Mouse (Mus musculus) stomach, embryonic 15.5 days (tissue): ENCODE results near the gene Abca7. TPM values are rescaled to one million over a fixed set of nuclear protein-coding genes. Genes with fewer than 3 reads are reported as not detected.
"Not testable (repeated sequence)": the region's sequence is repeated elsewhere in the genome, so short reads cannot be mapped to it uniquely, and the experiment has no call there.

Experiments
- ATAC-seq: fragments of 200-750 bp; cut with Nextera tagmentation; 2 replicates; pipeline ENCODE4 v1.8.0; 2017; ENCODE audit warnings: low read depth, moderate number of reproducible peaks, moderate TSS enrichment; ENCODE audit not compliant: insufficient read depth, low FRiP score
- H3K27ac ChIP-seq: fragments of 300-500 bp; sonication (generic); 2 replicates; pipeline ENCODE4 v1.5.1; 2015; ENCODE audit warnings: mild to moderate bottlenecking, inconsistent platforms
- H3K27me3 ChIP-seq: fragments of 300-500 bp; sonication (generic); replicated peaks from 2 replicates; pipeline ENCODE4 v1.6.1; 2015; ENCODE audit warnings: inconsistent platforms
- H3K36me3 ChIP-seq: fragments of 300-500 bp; sonication (generic); 2 replicates; pipeline ENCODE4 v1.6.1; 2015; ENCODE audit warnings: inconsistent platforms
- H3K4me1 ChIP-seq: fragments of 300-500 bp; sonication (generic); 2 replicates; pipeline ENCODE4 v1.6.1; 2015; ENCODE audit warnings: inconsistent platforms
- H3K4me2 ChIP-seq: fragments of 300-500 bp; sonication (generic); 2 replicates; pipeline ENCODE4 v1.6.1; 2015; ENCODE audit warnings: mild to moderate bottlenecking, inconsistent platforms
- H3K4me3 ChIP-seq: fragments of 300-500 bp; sonication (generic); replicated peaks from 2 replicates; pipeline ENCODE4 v1.5.1; 2015; ENCODE audit warnings: inconsistent platforms
- H3K9ac ChIP-seq: fragments of 300-500 bp; sonication (generic); 2 replicates; pipeline ENCODE4 v1.6.1; 2015; ENCODE audit warnings: inconsistent platforms
- H3K9me3 ChIP-seq: fragments of 300-500 bp; sonication (generic); 2 replicates; pipeline ENCODE4 v1.6.1; 2016; ENCODE audit warnings: inconsistent platforms
- WGBS: fragments of 180-500 bp; shearing (Covaris S2); methylation state at CpG from one replicate; pipeline ENCODE4 v1.1.7; 2015; 5-methylcytosine and 5-hydroxymethylcytosine counted together
- polyA plus RNA-seq: library from polyadenylated mRNA; unstranded; fragments of >200 nt; fragmentation: Nextera tagmentation; extraction: Ambion mirVana; gene quantifications from 2 replicates; pipeline ENCODE4 v1.2.1, GENCODE M21; 2015

The Abca7 gene
- polyA plus RNA-seq, 1 experiment from 2014 or later: 4.8 TPM

DNA sequence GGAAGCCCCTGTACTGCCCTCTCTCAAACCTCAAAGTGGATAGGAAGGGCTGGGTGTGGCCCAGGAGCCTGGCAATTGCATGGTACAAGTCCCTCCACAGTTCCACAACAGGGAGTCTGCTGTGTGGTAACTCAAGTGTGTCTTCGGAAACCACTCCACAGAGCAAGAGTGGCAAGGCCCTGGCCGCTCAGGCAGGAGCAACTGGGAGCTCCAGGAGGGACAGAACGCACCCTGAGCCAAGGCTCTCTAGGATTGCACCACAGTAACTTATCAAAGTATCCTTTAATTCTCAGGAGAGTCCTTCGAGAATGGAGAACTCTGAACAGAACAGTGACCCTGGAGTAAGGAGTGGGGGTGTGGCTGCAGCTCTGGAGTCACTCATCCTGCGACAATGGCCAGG, 39.4 kb downstream of the Abca7 start:
- WGBS: 92% methylated on average over 5 of the region's 5 CpGs
- H3K36me3 ChIP-seq: peaks cover 30% of the 10 kb centered on the region
- ATAC-seq: no peak
- H3K27ac ChIP-seq: peak overlapping the region; percentile 16; the same call in 1 of the 2 replicates
- H3K9ac ChIP-seq: no peak overlapping the region
- no peak overlapping the region for H3K4me2 ChIP-seq
- H3K4me1 ChIP-seq: peaks cover 34% of the 10 kb centered on the region
- H3K9me3 ChIP-seq: no peaks in the 10 kb centered on the region
- H3K4me3 ChIP-seq: no peak overlapping the region
- H3K27me3 ChIP-seq: no peaks in the 10 kb centered on the region

DNA sequence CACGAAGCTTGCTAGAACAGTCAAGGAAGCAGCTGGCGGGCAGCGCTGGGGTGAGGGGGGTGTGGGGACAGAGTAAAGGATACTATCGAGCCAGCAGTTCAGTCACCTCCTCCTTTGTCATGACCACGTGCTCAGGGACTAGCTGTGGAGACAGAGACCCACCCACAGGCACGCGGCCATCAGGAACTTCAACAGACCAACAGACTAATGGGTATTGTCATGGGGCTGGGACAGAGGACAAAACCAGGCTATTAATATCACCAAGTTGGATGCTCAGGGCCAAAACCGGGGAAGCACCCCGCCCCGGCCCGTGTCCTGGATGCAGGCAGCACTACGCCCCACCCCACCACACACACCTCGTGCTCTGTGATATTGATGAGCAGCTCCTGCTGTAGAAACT, 40.5 kb downstream of the Abca7 start:
- no peak for ATAC-seq
- no peak overlapping the region for H3K4me2 ChIP-seq
- no peak overlapping the region for H3K27ac ChIP-seq
- no peak overlapping the region for H3K9ac ChIP-seq
- no peak overlapping the region for H3K4me3 ChIP-seq
- H3K36me3 ChIP-seq: peaks cover 30% of the 10 kb centered on the region
- H3K4me1 ChIP-seq: peaks cover 34% of the 10 kb centered on the region
- 90% methylated on average over 13 of the region's 13 CpGs for WGBS
- no peaks in the 10 kb centered on the region for H3K9me3 ChIP-seq
- no peaks in the 10 kb centered on the region for H3K27me3 ChIP-seq

DNA sequence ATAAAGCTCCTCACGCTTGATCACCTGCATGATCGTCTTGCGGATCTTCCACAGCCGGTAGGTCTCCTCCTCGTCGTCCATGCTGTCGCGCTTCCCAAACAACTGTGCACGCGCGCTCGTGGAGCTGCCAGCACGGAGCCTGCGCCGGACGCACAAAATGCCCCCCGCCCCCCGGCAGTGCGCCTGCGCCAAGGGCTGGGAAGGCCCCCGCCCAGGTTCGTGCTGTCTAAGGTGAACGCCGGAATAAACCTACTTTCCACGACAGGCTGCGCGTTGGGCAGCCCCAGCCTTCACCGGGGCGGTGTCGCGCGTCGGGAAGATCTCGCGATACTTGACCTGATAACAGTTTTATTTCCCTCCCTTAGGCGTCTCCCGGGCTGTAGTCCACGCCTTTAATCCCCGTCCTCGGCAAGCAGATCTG, 43.3 kb downstream of the Abca7 start, which contains the start of gene Polr2e:
Polr2e (minus strand) TSS at position 237 of the 421 bp plus-strand sequence.
- peak within 1 kb of the TSS; percentile 66 for H3K4me3 ChIP-seq
- peaks cover 13% of the 10 kb centered on the region for H3K4me1 ChIP-seq
- peak within 1 kb of the TSS; percentile 72 for H3K9ac ChIP-seq
- peaks cover 30% of the 10 kb centered on the region for H3K36me3 ChIP-seq
- peak within 1 kb of the TSS; percentile 63 for H3K4me2 ChIP-seq
- ATAC-seq: peak; percentile 97
- H3K9me3 ChIP-seq: no peaks in the 10 kb centered on the region
- WGBS: under 1% methylated on average over 40 of the region's 40 CpGs
- peak within 1 kb of the TSS; percentile 41 for H3K27ac ChIP-seq
- no peaks in the 10 kb centered on the region for H3K27me3 ChIP-seq

DNA sequence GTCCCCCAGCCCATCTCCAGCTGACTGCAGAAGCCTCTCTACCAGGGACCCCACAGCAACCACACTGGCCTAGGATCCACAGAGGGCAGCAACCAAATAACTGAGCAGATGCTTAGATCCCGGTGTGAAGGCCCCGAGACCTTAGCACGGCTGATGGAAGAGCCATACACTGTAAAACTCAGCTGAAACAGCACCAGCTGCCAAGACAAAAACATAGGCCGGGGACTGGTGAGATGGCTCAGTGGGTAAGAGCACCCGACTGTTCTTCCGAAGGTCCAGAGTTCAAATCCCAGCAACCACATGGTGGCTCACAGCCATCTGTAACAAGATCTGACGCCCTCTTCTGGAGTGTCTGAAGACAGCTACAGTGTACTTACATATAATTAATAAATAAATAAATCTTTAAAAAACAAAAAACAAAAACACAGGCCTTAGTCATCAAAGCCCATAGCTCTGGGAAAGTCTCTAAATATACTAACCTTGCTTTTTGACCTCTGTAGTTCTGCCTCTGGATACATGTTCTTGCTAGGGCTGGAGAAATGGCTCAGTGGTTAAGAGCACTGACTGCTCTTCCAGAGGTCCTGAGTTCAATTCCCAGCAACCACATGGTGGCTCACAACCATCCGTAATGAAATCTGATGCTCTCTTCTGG, 45.2 kb downstream of the Abca7 start:
- ATAC-seq, H3K27ac ChIP-seq, H3K9me3 ChIP-seq, H3K9ac ChIP-seq, H3K27me3 ChIP-seq, H3K4me3 ChIP-seq, H3K4me2 ChIP-seq: not testable (repeated sequence)
- Histone ChIP-seq H3K4me1 (peaks cover 11% of the 10 kb centered on the region), H3K36me3 (peaks cover 16% of the 10 kb centered on the region)
- 85% methylated on average over 8 of the region's 8 CpGs for WGBS

DNA sequence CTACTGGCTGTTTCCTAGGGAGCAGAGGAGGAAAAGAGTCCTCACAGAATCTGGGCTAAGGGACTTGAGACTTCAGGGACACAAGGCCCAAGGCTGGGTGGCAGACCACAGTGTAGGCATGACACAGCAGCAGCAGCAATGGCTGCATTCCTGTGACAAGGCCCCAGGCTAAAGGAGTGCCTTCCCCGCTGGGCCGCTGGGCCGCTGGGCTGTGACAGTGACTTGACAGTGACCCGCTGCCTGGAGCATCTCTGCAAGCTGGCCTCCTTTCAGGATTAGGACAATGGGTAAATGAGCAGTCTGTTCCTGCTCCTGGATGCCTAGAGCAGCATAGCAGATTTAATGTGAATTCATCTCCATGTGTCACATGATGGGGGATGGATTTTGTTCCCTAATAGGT, 47.8 kb downstream of the Abca7 start:
- H3K4me2 ChIP-seq: no peak overlapping the region
- H3K36me3 ChIP-seq: no peaks in the 10 kb centered on the region
- no peaks in the 10 kb centered on the region for H3K9me3 ChIP-seq
- H3K9ac ChIP-seq: no peak overlapping the region
- H3K4me3 ChIP-seq: no peak overlapping the region
- no peak for ATAC-seq
- 0 out of 2 replicates have a peak, but pooled peaks cover 4% of the 10 kb centered on the region for H3K4me1 ChIP-seq
- 67% methylated on average over 4 of the region's 4 CpGs for WGBS
- H3K27me3 ChIP-seq: no peaks in the 10 kb centered on the region
- no peak overlapping the region for H3K27ac ChIP-seq

DNA sequence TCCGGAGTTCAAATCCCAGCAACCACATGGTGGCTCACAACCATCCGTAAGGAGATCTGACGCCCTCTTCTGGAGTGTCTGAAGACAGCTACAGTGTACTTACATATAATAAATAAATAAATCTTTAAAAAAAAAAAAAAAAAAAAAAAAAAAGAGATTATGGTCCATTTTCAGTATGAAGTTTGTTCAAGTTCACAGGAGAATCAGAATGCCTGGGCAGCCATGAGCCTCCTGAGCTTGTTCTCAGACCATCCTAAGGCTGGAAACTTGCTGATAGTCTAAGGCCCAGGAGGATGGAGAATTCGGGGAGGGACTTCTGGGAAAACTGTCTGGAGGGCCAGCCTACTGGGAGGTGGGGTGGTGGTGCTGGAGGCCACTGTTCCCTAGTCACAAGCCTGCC, 49.1 kb downstream of the Abca7 start:
- H3K27me3 ChIP-seq, H3K9ac ChIP-seq, ATAC-seq, H3K4me2 ChIP-seq, H3K4me1 ChIP-seq, H3K9me3 ChIP-seq, H3K4me3 ChIP-seq, H3K27ac ChIP-seq, H3K36me3 ChIP-seq: not testable (repeated sequence)
- 71% methylated on average over 4 of the region's 4 CpGs for whole genome bisulfite sequencing

DNA sequence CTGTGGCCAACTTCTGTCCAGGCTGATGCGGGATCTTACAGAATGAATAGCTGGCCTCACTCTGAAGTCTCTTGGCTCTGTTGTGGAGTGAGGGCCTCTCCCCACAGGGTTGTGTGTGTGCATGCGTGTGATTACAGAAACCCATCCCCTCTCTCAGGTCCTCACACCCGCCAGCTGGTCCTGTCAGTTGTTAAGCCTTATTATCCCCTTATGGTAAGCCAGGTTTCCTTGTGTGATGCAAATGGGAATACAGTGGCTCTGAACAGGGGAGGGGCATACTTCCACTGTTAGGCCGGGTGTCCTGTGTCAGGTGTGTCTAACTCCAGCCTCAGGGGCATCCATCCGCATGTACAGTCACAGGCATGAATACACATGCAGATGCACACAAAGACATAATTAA, 49.5 kb downstream of the Abca7 start:
- Histone ChIP-seq H3K4me3 (no peak overlapping the region), H3K27ac (no peak overlapping the region), H3K9ac (no peak overlapping the region), H3K27me3 (no peaks in the 10 kb centered on the region), H3K4me2 (no peak overlapping the region), H3K9me3 (no peaks in the 10 kb centered on the region), H3K36me3 (no peaks in the 10 kb centered on the region), H3K4me1 (0 out of 2 replicates have a peak, but pooled peaks cover 4% of the 10 kb centered on the region)
- no peak for ATAC-seq
- WGBS: 81% methylated on average over 5 of the region's 5 CpGs

DNA sequence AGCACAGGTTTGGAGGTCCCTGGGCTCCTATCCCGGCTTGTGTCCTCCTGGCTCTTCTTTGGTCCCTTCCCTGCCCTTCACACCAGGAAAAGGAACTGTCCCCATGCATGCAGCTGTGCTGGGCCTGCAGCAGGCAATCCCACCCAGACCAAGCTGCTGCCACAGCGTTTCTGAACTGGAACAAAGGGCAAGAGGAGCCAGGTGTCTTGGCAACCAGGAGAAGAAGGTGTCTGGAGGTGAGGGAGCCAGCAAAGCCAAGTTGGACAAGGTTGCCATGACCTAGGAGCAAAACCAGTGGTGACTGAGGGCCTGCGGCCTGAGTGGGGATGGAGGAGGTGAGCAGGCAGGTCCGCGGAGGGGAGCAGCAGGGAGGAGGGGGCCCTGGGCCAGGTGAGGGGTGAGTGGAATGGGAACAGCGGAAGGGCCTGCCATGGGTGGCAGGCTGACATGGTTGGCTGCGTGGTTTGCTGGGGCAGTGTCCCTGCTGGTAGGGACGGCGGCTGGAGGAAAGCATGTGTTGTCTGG, 50.8 kb downstream of the Abca7 start, which contains the start of gene Gpx4:
Gpx4 (plus strand) TSS at position 126 of the 525 bp plus-strand sequence.
- Histone ChIP-seq H3K4me3 (no peak within 1 kb of the TSS), H3K4me2 (no peak within 1 kb of the TSS), H3K9me3 (no peaks in the 10 kb centered on the region), H3K27ac (no peak within 1 kb of the TSS), H3K27me3 (no peaks in the 10 kb centered on the region), H3K36me3 (no peaks in the 10 kb centered on the region), H3K4me1 (peaks cover 10% of the 10 kb centered on the region), H3K9ac (no peak within 1 kb of the TSS)
- WGBS: 60% methylated on average over 9 of the region's 9 CpGs
- no peak for ATAC-seq

DNA sequence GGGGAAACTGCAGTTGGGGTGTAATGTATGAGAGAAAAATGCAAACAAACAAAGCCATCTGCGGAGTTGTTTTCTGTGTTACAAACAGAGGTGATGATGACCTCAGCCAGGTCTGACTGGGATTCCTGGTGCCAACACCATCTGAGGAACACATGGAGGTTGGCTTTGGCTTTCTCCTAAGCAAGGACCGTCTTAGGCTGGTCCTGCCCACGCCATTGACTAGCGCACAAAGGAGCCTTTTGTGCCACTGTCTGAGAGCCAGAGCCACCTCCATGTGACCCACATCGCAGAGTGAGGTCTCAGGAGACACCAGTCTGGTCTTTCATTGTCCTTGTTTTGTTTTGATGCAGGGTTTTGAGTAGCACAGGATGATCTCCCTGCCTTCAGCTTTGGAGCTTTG, 52.1 kb downstream of the Abca7 start:
- H3K27ac ChIP-seq: 0 out of 2 replicates have a peak overlapping the region, but pooled peaks have one; percentile 33
- WGBS: 39% methylated on average over 5 of the region's 5 CpGs
- no peaks in the 10 kb centered on the region for H3K36me3 ChIP-seq
- H3K4me3 ChIP-seq: no peak overlapping the region
- H3K9me3 ChIP-seq: no peaks in the 10 kb centered on the region
- H3K9ac ChIP-seq: no peak overlapping the region
- ATAC-seq: no peak
- H3K4me1 ChIP-seq: peaks cover 19% of the 10 kb centered on the region
- H3K4me2 ChIP-seq: no peak overlapping the region
- no peaks in the 10 kb centered on the region for H3K27me3 ChIP-seq

DNA sequence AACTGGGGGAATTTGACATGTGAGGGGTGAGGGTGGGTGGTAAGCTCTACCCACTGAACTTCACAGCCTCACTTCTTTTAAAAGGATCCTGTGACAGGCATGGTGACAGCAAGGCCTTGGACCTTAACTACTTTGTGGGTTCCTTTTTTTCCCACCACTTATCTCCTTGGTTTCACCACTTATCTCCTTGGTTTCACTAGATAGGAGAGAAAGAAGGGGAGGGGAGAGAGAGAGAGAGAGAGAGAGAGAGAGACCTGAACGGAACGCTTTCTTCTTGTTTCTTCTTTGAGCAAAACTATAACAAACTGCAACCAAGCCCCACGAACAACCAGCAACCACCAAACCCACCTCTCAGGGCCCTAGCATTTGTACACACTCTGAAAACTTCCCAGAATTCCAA, 52.5 kb downstream of the Abca7 start:
- H3K4me2 ChIP-seq: no peak overlapping the region
- no peaks in the 10 kb centered on the region for H3K9me3 ChIP-seq
- no peaks in the 10 kb centered on the region for H3K36me3 ChIP-seq
- H3K27ac ChIP-seq: 0 out of 2 replicates have a peak overlapping the region, but pooled peaks have one; percentile 33
- H3K4me3 ChIP-seq: no peak overlapping the region
- no peaks in the 10 kb centered on the region for H3K27me3 ChIP-seq
- H3K9ac ChIP-seq: no peak overlapping the region
- 54% methylated on average over 3 of the region's 3 CpGs for WGBS
- no peak for ATAC-seq
- H3K4me1 ChIP-seq: peaks cover 19% of the 10 kb centered on the region

DNA sequence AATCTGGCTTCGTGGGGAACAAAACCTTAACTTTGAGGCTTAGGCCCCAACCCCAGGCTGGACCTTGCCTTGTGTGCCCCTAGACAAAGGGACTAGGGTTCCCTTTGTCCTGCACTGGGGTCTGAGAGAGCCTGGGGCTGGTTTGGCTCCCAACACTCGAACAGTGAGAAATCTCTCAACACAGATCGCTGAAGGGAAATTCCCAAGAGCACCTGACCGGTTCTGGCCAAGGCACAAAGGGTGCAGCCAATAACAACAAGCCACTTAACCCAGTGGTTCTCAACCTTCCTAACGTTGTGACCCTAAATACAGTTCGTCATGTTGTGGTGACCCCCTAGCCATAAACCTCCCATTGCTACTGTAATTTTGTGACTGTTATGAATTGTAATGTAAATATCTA, 54.0 kb downstream of the Abca7 start:
- H3K9ac ChIP-seq: no peak overlapping the region

DNA sequence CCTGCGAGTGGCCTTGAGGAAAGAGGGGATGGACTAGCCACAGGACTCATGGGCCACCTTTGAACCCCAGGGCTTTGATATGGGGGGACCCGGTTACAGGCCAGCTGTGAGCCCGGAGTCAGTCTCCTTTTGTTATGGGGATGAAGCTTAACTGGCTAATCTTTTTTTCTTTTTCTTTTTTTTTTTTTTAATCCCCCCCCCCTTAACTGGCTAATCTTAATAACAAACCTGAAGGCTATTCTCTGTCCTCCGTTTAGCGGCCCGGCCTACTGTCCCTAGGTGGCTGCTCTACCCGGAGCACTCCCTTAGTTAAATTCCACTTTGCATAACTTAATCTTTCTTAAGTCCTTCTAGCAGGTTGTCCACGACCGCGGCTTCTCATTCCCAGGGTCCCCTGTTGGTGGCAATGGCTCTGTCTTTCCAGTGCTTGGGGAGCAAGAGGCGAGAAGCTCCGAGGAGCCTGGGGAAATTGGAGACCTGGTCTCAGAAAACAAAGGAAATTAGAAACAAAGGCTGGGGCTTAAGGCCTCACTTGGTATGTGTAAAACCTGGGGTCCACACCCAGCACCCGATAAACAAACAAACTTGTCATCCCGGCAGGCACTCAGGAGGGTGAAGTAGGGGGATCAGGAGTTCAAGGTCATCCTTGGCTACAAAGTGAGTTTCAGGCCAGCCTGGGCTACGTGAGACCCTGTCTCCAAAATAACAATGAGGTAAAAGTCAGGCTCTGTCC, 54.8 kb downstream of the Abca7 start:
- ATAC-seq: no peak
- Histone ChIP-seq H3K4me2 (no peak overlapping the region), H3K36me3 (no peaks in the 10 kb centered on the region), H3K27me3 (no peaks in the 10 kb centered on the region), H3K4me3 (no peak overlapping the region), H3K9me3 (no peaks in the 10 kb centered on the region), H3K27ac (peak overlapping the region; percentile 82), H3K4me1 (peaks cover 31% of the 10 kb centered on the region), H3K9ac (no peak overlapping the region)
- WGBS: 40% methylated on average over 15 of the region's 15 CpGs

More for the DNA sequence above, 54.0 kb downstream of the Abca7 start:
- ATAC-seq: no peak
- peaks cover 25% of the 10 kb centered on the region for H3K4me1 ChIP-seq
- no peaks in the 10 kb centered on the region for H3K36me3 ChIP-seq
- 47% methylated on average over 6 of the region's 6 CpGs for WGBS
- H3K4me3 ChIP-seq: no peak overlapping the region
- H3K27me3 ChIP-seq: no peaks in the 10 kb centered on the region
- no peak overlapping the region for H3K27ac ChIP-seq
- H3K9me3 ChIP-seq: no peaks in the 10 kb centered on the region
- H3K4me2 ChIP-seq: no peak overlapping the region
